Comparison of ENCODE assay signal across 21 mouse cellular contexts in genomic region chr11:46126317-46126716, GRCm38 (mm10). TPM values are rescaled to one million over a fixed set of nuclear protein-coding genes. Genes with fewer than 3 reads are reported as not detected.
"Had no signal": no experiment of that assay in that cellular context is flagged by ENCODE, and none has a peak within 500 bp of the region (broad histone marks: within the 10 kb centered on the region; RNA-seq: fewer than 3 reads in every experiment).

No protein-coding gene starts in this region.

- H3K9me3 ChIP-seq: limb, embryonic 10.5 days; limb, embryonic 13.5 days; liver, embryonic 13.5 days; megakaryocyte, embryonic 14.5 days; midbrain, embryonic 10.5 days; midbrain, embryonic 13.5 days; neural tube, embryonic 13.5 days had no signal

- H3K36me3 ChIP-seq: liver, embryonic 13.5 days had no signal

- H3K9ac ChIP-seq: limb, embryonic 13.5 days; liver, embryonic 13.5 days; lung, embryonic 14.5 days; midbrain, embryonic 13.5 days; neural tube, embryonic 13.5 days had no signal

- DNase-seq: kidney, adult 11 months; kidney, adult 9 months; kidney, postnatal 14 days; kidney, postnatal 4 days; liver, embryonic 13.5 days; lung, embryonic 14.5 days; retina, postnatal 1 day; right cerebral cortex, postnatal 25 days; thymus, adult 2 months; thymus, postnatal 14 days; thymus, postnatal 4 days had no signal

- H3K27me3 ChIP-seq: limb, embryonic 13.5 days; liver, embryonic 13.5 days; midbrain, embryonic 13.5 days; neural tube, embryonic 13.5 days had no signal

- H3K27ac ChIP-seq: limb, embryonic 10.5 days; limb, embryonic 13.5 days; liver, embryonic 13.5 days; midbrain, embryonic 10.5 days; midbrain, embryonic 13.5 days; neural tube, embryonic 13.5 days had no signal

- H3K4me3 ChIP-seq: limb, embryonic 10.5 days; limb, embryonic 13.5 days; liver, embryonic 13.5 days; megakaryocyte, embryonic 14.5 days; midbrain, embryonic 10.5 days; midbrain, embryonic 13.5 days; myocyte; neural tube, embryonic 13.5 days had no signal

- H3K4me2 ChIP-seq: limb, embryonic 13.5 days; liver, embryonic 13.5 days; lung, embryonic 14.5 days; midbrain, embryonic 13.5 days; neural tube, embryonic 13.5 days had no signal

- H3K4me1 ChIP-seq: limb, embryonic 13.5 days; midbrain, embryonic 13.5 days; neural tube, embryonic 13.5 days had no signal

RNA-seq across cellular contexts. Expression of gene Nipal4, which starts 40.0 kb away (rescaled TPM):
- total RNA-seq: liver, adult 2 months; monocyte, adult 5-6 weeks; neutrophil, adult 5-6 weeks had no signal
- polyA plus RNA-seq: liver, adult 2 months had no signal
